13 mouse cellular contexts compared by ENCODE assay signal in the genomic region with DNA sequence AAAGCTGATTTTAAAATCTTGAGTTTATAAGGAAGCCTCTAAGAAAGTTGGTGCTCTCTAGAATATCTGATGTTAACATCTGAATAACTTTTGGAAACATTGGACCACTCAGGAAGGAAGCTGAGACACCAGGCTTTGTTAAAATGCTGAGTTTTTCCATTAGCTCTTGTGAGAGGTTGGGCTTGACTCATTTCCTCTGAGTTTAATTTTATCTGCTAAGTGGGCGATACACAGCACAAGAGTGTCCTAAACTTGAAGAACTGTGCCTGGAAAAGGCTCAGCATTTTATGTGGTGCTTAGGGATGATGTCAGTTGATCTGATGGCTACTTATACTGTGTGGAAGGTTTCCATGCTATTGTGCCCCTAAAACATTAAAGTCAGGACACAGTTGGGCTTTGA.
DNase-seq lines count a peak whose midpoint lies in the region; ATAC-seq and TF ChIP-seq lines count a peak whose summit lies in the region.
"Had no signal": no experiment of that assay in that cellular context is flagged by ENCODE, and none has a peak within 500 bp of the region (broad histone marks: within the 10 kb centered on the region; RNA-seq: fewer than 3 reads in every experiment).

No protein-coding gene starts in this region.

- 0 out of 2 replicates have a peak, but pooled peaks cover 4% of the 10 kb centered on the region for H3K4me1 ChIP-seq in bone marrow macrophage, adult 2 months (ENCODE audit: control insufficient read depth, insufficient read depth, low read length)
- H3K4me1 ChIP-seq: megakaryocyte, embryonic 14.5 days had no signal

- DNase-seq in frontal cortex, postnatal 10 days (ENCODE audit: low spot score in 2 of 2): no peak
- peak; percentile 17 for DNase-seq in layer of hippocampus, adult 9-11 months
- DNase-seq in layer of hippocampus, adult 8-10 months (ENCODE audit: low spot score in 2 of 2): no peak
- peak; percentile 6 for DNase-seq in heart, postnatal 4 days
- no peak for DNase-seq in T-cell, adult 2 months (ENCODE audit: low spot score)
- no peak for DNase-seq in cerebellum, adult 9-10 months
- DNase-seq: gastrocnemius, postnatal 25 days; right cerebral cortex, postnatal 14 days had no signal

- TF ChIP-seq POLR2A in bone marrow macrophage, adult 2 months (IDR thresholded peaks at IDR 0.05; ENCODE audit: borderline replicate concordance, low read depth, low read length): no peak

- no peak for TF ChIP-seq CTCF in bone marrow macrophage, adult 2 months (IDR thresholded peaks at IDR 0.05; ENCODE audit: low read depth, low read length)

- peak; percentile 96 for ATAC-seq in frontal cortex, adult (ENCODE audit: low TSS enrichment)

- peak overlapping the region; percentile 71 for H3K27ac ChIP-seq in bone marrow macrophage, adult 2 months (ENCODE audit: insufficient read depth, low read depth, low read length)
- H3K27ac ChIP-seq: liver, embryonic 14.5 days; stomach, postnatal 0 days had no signal

- H3K4me3 ChIP-seq in bone marrow macrophage, adult 2 months (ENCODE audit: insufficient read depth, low read length): no peak overlapping the region
- H3K4me3 ChIP-seq: megakaryocyte, embryonic 14.5 days had no signal

Comparison
In these comparisons a context has a peak if more than half of its experiments do, and no peak if none do; other contexts are left out.
1. DNase-seq: peak in layer of hippocampus, adult 9-11 months (single experiment) and heart, postnatal 4 days (single experiment); none in frontal cortex, postnatal 10 days (0 of 2), layer of hippocampus, adult 8-10 months (0 of 2), T-cell, adult 2 months (single experiment) and cerebellum, adult 9-10 months (single experiment).